Mouse (Mus musculus) gastrocnemius, adult 2 months (tissue): ENCODE data around the gene Pold2. TPM values are rescaled to one million over a fixed set of nuclear protein-coding genes. Genes with fewer than 3 reads are reported as not detected.
"Not testable (repeated sequence)": the region's sequence is repeated elsewhere in the genome, so short reads cannot be mapped to it uniquely, and the experiment has no call there.

Source experiments
- DNase-seq: peaks from one replicate; pipeline ENCODE4 v3.0.0; 2022
- H3K27ac ChIP-seq: fragments of 200-600 bp; 2 replicates; pipeline ENCODE4 v1.8.1; 2022; ENCODE audit warnings: mild to moderate bottlenecking
- H3K4me3 ChIP-seq: fragments of 200-600 bp; 2 replicates; pipeline ENCODE4 v1.8.1; 2022; ENCODE audit warnings: mild to moderate bottlenecking, moderate library complexity
- CTCF ChIP-seq: fragments of 200-600 bp; IDR thresholded peaks from 2 replicates; pipeline ENCODE4 v1.8.1; 2022; ENCODE audit warnings: antibody characterized with exemption, mild to moderate bottlenecking, moderate library complexity
- intact Hi-C: fragments of 180-260 bp; cut with DNase I; formaldehyde crosslinking; loops from one replicate; pipeline ENCODE4 v1.15.1; 2025
- total RNA-seq, 2 experiments: library from RNA; stranded (reverse); gene quantifications; 2 replicates each; pipeline ENCODE4 v1.2.3; 2021

The Pold2 gene
- total RNA-seq, 2 experiments from 2014 or later, result 39.7 to 48.5 TPM

DNA sequence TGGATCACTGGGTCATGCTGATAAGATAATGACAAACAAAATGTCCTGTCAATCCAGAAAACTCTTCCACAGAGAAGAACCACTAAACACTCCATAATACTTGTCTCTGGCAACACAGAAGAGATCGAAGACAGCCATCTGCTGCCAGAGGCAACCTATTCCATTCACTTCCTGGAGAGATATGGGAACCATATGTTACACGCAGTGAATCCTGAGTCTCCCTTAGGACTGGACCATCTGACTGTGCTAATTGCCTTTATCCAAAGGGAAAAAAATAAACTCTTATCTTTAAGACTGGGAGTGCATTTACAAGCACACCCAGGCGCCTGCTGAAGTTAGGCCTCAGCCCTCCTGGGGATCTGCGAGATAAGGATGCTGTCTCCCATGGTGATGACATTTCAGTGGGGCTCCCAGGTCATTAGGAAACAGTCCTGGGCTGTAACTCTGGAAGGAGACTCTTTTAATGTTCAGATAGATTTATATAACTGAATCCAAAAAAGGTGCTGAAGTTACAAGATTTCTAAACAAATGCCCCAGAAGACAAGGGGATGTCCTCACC, 14.8 kb upstream of the Pold2 start:
- intact Hi-C loops, result no loop called here
- DNase-seq, result no peak
- no peak for TF ChIP-seq CTCF
- Histone ChIP-seq H3K27ac (no peak overlapping the region), H3K4me3 (no peak overlapping the region)

DNA sequence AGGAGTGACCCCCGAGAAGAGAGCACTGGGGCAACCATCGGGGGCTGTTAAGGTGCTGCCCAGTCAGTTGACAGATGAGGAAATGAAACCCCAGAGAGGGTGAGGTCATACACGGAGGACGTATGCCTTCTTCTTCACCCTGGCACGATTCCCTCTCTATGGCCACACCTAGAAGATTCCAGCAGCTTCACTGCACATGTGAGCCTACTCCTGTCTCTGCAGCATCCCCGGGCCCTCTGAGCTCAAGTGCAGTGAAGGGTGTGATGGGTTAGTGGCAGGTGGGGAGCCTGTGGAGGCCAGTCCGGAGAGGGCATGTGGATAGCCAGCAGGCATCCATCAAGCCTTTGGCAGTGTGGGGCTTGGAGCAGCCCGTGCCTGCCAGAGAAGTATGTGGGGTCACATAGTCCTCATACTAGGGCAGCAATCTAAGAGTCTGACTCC, 14.1 kb upstream of the Pold2 start:
- H3K27ac ChIP-seq, result peak overlapping the region; percentile 55
- intact Hi-C loops, result no loop called here

DNA sequence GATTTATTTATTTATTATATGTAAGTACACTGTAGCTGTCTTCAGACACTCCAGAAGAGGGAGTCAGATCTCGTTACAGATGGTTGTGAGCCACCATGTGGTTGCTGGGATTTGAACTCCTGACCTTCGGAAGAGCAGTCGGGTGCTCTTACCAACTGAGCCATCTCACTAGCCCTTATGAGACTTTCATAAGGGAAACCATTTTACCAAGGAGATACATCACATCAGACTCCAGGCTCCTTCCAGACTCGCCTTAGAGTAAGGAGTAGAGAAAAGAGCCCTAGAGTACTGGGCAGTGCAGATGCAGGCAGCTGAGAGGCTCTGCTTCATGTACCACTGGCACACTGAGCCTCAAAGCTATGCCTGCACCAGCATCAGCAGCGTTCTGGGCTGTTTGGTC, 10.5 kb upstream of the Pold2 start:
- not testable (repeated sequence) for H3K4me3 ChIP-seq, H3K27ac ChIP-seq, DNase-seq
- intact Hi-C loops, result loop anchor here (10.0 kb wide), 1 partner anchor 164 kb away; no protein-coding TSS in a partner anchor

More for the DNA sequence above, 14.1 kb upstream of the Pold2 start:
- DNase-seq, result peak; percentile 64
- TF ChIP-seq CTCF, result no peak
- no peak overlapping the region for H3K4me3 ChIP-seq

DNA sequence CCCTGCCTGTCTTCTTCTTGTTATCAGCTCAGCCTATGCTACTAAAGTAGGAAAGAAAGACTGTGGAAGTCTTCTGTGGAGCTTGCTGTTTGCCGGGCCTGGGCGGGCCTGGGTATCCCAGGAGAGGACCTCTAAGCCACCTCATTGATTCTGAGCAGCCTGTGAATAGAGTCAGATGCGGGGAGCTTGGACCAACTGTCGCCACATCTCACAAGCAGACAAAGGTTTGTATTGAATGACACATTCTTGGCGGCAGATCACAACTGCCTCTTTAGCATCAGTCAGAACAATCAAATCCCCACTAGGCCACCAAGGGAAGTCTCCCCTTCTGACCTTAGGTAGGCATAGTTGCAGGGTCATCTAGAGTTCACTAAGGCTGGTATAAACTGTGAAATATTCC, 9.2 kb upstream of the Pold2 start:
- Histone ChIP-seq H3K27ac (no peak overlapping the region), H3K4me3 (no peak overlapping the region)
- intact Hi-C loops, result loop anchor here (10.0 kb wide), 1 partner anchor 162 kb away; no protein-coding TSS in a partner anchor
- DNase-seq, result no peak
- TF ChIP-seq CTCF, result no peak

DNA sequence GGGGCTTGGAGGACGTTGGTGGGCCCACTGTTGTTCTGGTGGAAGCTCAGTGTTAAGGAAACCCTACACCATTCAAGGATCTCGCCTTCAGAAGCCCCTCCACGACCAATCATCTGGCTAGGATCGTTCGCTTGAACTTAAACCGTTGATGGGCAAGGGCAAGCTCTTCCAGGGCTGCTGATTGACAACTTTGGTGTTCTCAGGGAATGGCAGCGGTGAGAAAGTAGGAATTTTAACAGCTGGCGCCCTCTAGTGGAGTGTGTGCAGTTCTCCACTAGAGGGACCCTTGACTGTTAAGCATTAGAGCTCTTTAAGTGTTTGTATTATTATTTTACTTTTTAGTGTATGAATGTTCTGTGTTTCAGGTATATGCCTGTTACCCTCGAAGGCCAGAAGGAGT, 8.1 kb upstream of the Pold2 start:
- H3K27ac ChIP-seq, result no peak overlapping the region
- no peak overlapping the region for H3K4me3 ChIP-seq
- intact Hi-C loops, result loop anchor here (10.0 kb wide), 1 partner anchor 161 kb away; no protein-coding TSS in a partner anchor
- DNase-seq, result peak; percentile 73
- TF ChIP-seq CTCF, result peak; percentile 99

DNA sequence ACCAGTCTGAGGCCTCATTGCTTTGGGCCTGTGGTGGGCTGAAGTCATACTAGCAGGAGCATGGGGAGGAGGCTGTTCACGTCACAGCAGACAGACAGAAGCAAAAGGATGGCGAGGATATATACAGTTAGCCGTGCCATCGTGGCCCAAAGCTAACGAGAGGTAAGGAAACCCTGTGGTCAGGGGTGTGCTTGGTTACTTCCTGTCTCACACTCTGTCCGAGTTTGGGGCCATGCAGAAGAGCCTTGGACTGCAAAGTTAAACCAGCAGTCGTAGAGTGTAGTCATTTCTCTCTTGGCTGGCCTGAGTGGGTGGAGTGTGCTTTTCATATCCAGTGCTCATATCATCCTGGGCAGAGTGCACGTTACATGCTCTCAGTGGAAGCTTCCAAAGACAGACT, 4.4 kb upstream of the Pold2 start:
- Histone ChIP-seq H3K27ac (peak overlapping the region; percentile 67), H3K4me3 (no peak overlapping the region)
- intact Hi-C loops, result loop anchor here (10.0 kb wide), 1 partner anchor 158 kb away; no protein-coding TSS in a partner anchor
- peak; percentile 36 for DNase-seq
- no peak for TF ChIP-seq CTCF

DNA sequence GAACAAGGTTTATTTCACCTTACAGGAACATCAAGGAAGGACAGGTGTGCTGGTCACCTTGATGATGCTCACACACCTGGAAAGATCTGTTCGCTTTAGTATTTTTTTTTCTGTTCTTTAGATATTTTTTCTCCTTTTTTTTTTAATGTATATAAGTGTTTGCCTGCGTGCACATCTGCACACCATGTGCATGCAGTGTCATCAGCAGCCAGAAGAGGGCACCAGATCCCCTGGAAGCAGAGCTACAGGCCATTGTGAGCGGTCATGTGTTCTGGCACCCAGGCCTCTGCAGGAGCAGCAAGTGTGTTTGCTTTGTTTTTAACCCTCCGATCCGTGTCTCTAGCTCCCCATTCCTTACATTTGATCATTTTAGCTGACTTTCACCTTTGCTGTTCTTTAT, 1.8 kb upstream of the Pold2 start:
- no peak overlapping the region for H3K27ac ChIP-seq
- H3K4me3 ChIP-seq, result no peak overlapping the region
- intact Hi-C loops, result loop anchor here (2.0 to 10.0 kb wide), 2 partner anchors 41 to 155 kb away; partner anchors contain the start of gene Polm
- peak; percentile 74 for TF ChIP-seq CTCF
- peak; percentile 61 for DNase-seq

DNA sequence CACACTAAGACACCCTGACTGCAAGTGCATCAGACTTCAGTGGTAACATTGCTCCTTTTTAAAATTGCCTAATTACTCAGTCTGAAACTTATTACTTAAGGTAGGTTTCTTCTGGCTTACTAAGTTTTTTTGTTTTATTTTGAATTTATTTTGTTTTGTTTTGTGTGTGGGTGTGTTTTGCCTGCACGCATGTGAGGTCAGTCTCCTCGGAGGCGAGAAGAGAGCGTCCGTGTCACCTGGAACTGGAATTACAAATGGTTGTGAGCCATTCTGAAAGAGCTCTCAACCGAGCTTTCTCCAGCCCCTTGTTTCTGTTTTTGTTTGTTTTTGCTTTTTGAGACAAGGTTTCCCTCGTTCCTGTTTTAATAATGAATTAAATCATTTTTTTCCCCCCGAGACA, 569 bp upstream of the Pold2 start:
- peak overlapping the region; percentile 95 for H3K4me3 ChIP-seq
- intact Hi-C loops, result loop anchor here (2.0 kb wide), 1 partner anchor 40 kb away; the partner anchor contains the start of gene Polm
- no peak for DNase-seq
- no peak for TF ChIP-seq CTCF
- H3K27ac ChIP-seq, result peak overlapping the region; percentile 91

DNA sequence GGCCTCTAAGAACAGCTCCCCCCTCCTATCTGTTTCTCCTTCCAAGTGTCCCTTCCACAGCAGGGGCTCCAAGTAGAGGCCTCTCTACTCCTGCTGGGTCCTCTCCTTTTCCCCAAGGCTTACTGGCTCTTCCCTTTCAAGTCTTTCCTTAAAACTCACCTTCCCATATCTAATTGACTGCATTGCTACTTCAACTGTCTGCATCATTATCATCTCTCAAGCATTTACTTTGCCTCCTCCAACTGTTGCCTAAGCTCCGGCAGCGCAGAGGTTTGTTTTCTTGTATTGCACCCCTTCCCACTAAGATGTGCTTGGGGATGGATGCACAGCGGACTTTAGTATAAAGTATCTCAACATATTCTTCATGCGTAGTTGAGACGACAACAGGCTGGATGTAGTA, 671 bp downstream of the Pold2 start:
- DNase-seq, result no peak

DNA sequence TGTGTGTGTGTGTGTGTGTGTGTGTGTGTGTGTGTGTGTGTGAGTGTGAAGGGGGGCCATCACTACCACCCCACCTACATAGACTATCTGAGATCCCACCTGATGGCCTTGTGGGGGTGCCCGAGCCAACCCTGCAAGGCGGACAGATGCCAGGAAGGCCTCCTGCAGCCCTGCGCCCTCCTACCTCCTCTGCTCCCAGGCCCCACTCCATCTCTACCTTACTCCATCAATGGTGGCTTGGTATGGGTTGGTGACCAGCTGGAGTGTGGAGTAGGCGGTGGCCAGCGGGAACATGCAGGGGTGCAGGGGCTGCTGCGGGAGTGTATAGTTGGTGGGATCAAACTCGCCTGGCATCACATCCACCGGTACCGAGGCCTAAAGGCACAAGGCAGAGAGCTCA, 4.9 kb downstream of the Pold2 start:
- intact Hi-C loops, result no loop called here
- Histone ChIP-seq H3K27ac (no peak overlapping the region), H3K4me3 (no peak overlapping the region)
- DNase-seq, result no peak
- no peak for TF ChIP-seq CTCF

More for the DNA sequence above, 671 bp downstream of the Pold2 start:
- peak overlapping the region; percentile 95 for H3K4me3 ChIP-seq
- H3K27ac ChIP-seq, result peak overlapping the region; percentile 91
- intact Hi-C loops, result no loop called here
- no peak for TF ChIP-seq CTCF

DNA sequence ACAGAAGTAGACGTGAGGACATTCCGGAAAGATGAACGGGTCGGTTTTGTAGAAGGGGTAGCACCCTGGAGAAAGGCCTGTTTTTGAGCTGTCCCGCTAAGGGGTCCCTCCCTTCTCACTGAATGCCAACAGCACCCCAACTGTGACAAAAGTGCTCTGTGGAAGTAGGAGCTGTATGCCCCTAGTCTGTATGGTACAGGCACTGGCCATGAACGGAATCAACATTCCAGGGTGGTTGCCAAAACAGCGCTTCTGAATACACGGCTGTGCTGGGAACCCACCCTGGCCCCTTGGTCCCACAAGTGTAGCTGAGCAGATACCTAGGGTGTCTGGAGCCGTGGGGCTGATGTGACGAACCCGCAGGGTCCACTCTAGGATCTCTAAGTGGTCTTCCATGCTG, 5.4 kb downstream of the Pold2 start:
- intact Hi-C loops, result no loop called here
- Histone ChIP-seq H3K27ac (no peak overlapping the region), H3K4me3 (no peak overlapping the region)
- no peak for DNase-seq
- TF ChIP-seq CTCF, result no peak

DNA sequence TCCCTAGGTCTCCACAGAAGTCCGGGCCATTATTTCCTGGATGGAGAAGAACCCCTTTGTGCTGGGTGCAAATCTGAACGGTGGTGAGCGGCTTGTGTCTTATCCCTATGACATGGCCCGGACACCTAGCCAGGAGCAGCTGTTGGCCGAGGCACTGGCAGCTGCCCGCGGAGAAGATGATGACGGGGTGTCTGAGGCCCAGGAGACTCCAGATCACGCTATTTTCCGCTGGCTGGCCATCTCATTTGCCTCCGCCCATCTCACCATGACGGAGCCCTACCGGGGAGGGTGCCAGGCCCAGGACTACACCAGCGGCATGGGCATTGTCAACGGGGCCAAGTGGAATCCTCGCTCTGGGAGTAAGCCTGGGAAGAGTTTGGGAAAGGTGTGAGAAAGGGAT, 8.0 kb downstream of the Pold2 start:
- H3K4me3 ChIP-seq, result no peak overlapping the region
- intact Hi-C loops, result no loop called here
- peak; percentile 90 for DNase-seq
- no peak for TF ChIP-seq CTCF
- H3K27ac ChIP-seq, result peak overlapping the region; percentile 79

DNA sequence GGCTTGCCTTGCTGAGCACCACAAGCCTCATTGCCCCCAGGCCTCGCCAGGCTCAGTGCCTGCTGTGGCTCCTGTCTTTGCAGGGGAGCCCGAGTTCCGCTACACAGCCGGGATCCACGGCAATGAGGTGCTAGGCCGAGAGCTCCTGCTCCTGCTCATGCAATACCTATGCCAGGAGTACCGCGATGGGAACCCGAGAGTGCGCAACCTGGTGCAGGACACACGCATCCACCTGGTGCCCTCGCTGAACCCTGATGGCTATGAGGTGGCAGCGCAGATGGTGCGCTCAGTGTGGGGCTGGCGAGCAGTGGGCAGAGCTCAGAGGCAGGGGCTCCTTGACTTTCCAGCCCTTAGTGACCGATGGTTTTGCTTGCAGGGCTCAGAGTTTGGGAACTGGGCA, 8.8 kb downstream of the Pold2 start:
- intact Hi-C loops, result no loop called here
- H3K27ac ChIP-seq, result peak overlapping the region; percentile 79
- TF ChIP-seq CTCF, result no peak
- H3K4me3 ChIP-seq, result no peak overlapping the region
- no peak for DNase-seq

DNA sequence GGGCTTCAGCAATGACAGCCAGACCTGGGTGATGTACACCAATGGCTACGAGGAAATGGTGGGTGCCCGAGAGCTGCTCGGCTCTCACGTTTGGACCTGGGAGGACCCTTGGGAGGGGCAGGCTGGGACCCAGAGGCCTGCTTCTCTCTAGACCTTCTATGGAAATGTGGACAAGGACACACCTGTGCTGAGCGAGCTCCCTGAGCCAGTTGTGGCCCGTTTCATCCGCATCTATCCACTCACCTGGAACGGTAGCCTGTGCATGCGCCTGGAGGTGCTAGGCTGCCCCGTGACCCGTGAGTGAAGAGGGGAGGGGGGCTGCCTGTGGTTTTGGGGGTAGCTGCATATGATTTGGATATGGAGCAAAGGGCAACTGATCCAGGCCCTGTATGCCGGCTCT, 9.8 kb downstream of the Pold2 start:
- no peak for TF ChIP-seq CTCF
- intact Hi-C loops, result no loop called here
- Histone ChIP-seq H3K4me3 (no peak overlapping the region), H3K27ac (no peak overlapping the region)
- no peak for DNase-seq
